Mouse (Mus musculus): ENCODE data around the gene Gtf3c5.

Gene Gtf3c5

GRCm38 (mm10) chr2:28607341-28608165 lies 24.0 kb upstream of the Gtf3c5 start:
- no peak for DNase-seq

- no peak for DNase-seq
These were observed 23.2 kb upstream of the Gtf3c5 start for GRCm38 (mm10) chr2:28606601-28607340.

- no peak for DNase-seq
These were observed 22.4 kb upstream of the Gtf3c5 start for GRCm38 (mm10) chr2:28605789-28606541.

GRCm38 (mm10) chr2:28603542-28603941 lies 20.0 kb upstream of the Gtf3c5 start:
- DNase-seq: no peak

- no peak for DNase-seq
These were observed 18.4 kb upstream of the Gtf3c5 start for GRCm38 (mm10) chr2:28601720-28602590.

GRCm38 (mm10) chr2:28599569-28599900 lies 16.0 kb upstream of the Gtf3c5 start:
- DNase-seq: no peak

GRCm38 (mm10) chr2:28598692-28599568 lies 15.4 kb upstream of the Gtf3c5 start:
- DNase-seq: no peak

GRCm38 (mm10) chr2:28597733-28598547 lies 14.4 kb upstream of the Gtf3c5 start:
- DNase-seq: no peak

- DNase-seq: no peak
These were observed 13.4 kb upstream of the Gtf3c5 start for GRCm38 (mm10) chr2:28596998-28597397.

GRCm38 (mm10) chr2:28596021-28596420 lies 12.5 kb upstream of the Gtf3c5 start:
- no peak for DNase-seq

GRCm38 (mm10) chr2:28592809-28593208 lies 9.3 kb upstream of the Gtf3c5 start:
- peak; percentile 79 to 83 for DNase-seq

- DNase-seq: no peak
These were observed 7.9 kb upstream of the Gtf3c5 start for GRCm38 (mm10) chr2:28591479-28591878.

GRCm38 (mm10) chr2:28588574-28588973 lies 5.0 kb upstream of the Gtf3c5 start:
- DNase-seq: no peak

- DNase-seq: no peak
These were observed 2.2 kb upstream of the Gtf3c5 start for GRCm38 (mm10) chr2:28585730-28586129.

- peak; percentile 85 to 88 for DNase-seq
These were observed 1.6 kb upstream of the Gtf3c5 start for GRCm38 (mm10) chr2:28585043-28585571.

GRCm38 (mm10) chr2:28582647-28583353 lies 751 bp downstream of the Gtf3c5 start:
- DNase-seq: peak; percentile 93 to 94

- peak; percentile 36 to 43 for DNase-seq
These were observed 5.5 kb downstream of the Gtf3c5 start for GRCm38 (mm10) chr2:28578003-28578402.

- no peak for DNase-seq
These were observed 6.7 kb downstream of the Gtf3c5 start for GRCm38 (mm10) chr2:28576815-28577214.

- DNase-seq: no peak
These were observed 8.2 kb downstream of the Gtf3c5 start for GRCm38 (mm10) chr2:28575341-28575740.

- no peak for DNase-seq
These were observed 13.6 kb downstream of the Gtf3c5 start for GRCm38 (mm10) chr2:28569903-28570302.
